Mouse (Mus musculus): ENCODE measurements at regions not wholly inside any gene's neighbourhood (a gene's known extent, or its start where the extent isn't known, plus 50 kb on each side); places are given as distances from the start of the nearest gene placed in this dataset.
"Not testable (repeated sequence)": the region's sequence is repeated elsewhere in the genome, so short reads cannot be mapped to it uniquely, and the experiment has no call there.

DNA sequence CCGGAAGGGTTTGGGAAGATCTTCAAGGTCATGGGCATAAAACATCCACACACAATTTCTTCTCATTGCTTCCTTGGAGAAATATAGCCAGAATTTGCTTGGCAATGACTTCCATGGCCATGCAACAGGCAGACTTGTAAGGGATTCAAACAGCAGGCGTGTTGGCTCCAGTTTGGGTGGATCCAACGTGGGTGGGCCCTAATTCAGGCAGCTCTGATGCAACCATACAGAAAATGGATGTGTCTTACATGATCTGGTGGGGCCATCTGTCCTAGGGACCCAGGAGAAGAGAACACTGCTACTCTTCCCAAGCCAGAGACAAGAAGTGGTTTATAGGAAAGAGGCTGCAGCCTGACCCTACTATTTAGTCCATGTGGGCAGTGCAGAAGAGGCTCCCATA, 121.5 kb downstream of the Glrx3 start:
- Histone ChIP-seq H3K4me1 (ENCODE audit: control insufficient read depth, insufficient read depth, low read length) (no peaks in the 10 kb centered on the region), H3K79me2 (ENCODE audit: control insufficient read depth, insufficient read depth, low read length) (no peaks in the 10 kb centered on the region), H3K4me3 (ENCODE audit: insufficient read depth, low read depth, low read length) (no peak overlapping the region), H3K27ac (replicated peaks; ENCODE audit: insufficient read depth, low read depth, low read length) (no peak overlapping the region), H3K27me3 (ENCODE audit: control insufficient read depth, insufficient read depth, low read length) (no peaks in the 10 kb centered on the region), H3K9ac (ENCODE audit: low read depth, low read length) (no peak overlapping the region), H3K36me3 (ENCODE audit: control insufficient read depth, insufficient read depth, low read length) (no peaks in the 10 kb centered on the region)
- TF ChIP-seq CTCF (IDR thresholded peaks at IDR 0.05; ENCODE audit: low read depth, low read length) (no peak), POLR2A (IDR thresholded peaks at IDR 0.05; ENCODE audit: extremely low read depth, insufficient read depth, low read length) (no peak)
- 70% methylated on average over 3 of the region's 3 CpGs for WGBS
- DNase-seq (ENCODE audit: extremely low read depth, low read depth, low spot score) = no peak

DNA sequence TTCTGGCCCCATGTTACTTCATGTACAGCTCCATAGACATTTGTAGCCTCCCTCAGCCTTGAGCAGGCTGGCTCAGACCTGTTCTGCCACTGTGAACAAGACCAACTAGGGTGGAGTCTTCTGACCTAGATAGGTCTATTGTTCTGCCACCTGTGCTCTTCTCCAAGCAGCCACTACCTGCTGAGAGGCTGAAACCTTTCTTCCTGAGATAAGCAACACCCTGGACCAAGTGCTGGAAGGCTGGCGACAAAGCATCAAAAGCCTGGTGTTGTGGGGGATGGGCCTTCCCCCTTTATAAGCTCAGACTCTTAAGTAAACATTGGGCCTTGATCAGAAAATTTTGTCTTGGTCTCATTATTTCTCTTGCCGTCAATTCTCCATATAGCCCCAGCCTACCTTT, 132.8 kb downstream of the Glrx3 start:
- H3K4me1 ChIP-seq (ENCODE audit: control insufficient read depth, insufficient read depth, low read length) = no peaks in the 10 kb centered on the region
- no peaks in the 10 kb centered on the region for H3K79me2 ChIP-seq (ENCODE audit: control insufficient read depth, insufficient read depth, low read length)
- 81% methylated on average over 2 of the region's 2 CpGs for WGBS

DNA sequence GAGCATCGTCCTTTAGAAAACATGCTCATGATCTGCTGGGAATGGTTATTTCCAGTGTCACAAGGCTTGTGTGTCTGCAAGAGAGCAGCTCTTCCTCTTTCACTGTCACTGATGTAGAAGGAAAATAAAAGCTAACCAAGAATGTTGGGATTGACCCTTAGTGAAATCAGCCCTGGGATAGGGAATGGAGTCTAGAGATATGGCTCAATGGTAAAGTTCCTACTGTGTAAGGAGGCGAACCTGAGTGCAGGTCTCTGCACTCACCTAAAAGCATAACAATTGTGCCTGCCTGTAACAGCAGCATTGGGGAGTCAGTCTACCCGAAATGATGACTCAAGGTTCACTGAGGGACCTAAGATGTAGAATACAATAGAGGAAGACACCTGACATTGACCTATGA, 138.1 kb downstream of the Glrx3 start:
- H3K27me3 ChIP-seq (ENCODE audit: control insufficient read depth, insufficient read depth, low read length) = no peaks in the 10 kb centered on the region
- no peak for DNase-seq (ENCODE audit: extremely low read depth, low read depth, low spot score)
- WGBS = 75% methylated on average over 3 of the region's 3 CpGs

More for the DNA sequence above, 132.8 kb downstream of the Glrx3 start:
- no peak overlapping the region for H3K9ac ChIP-seq (ENCODE audit: low read depth, low read length)
- no peak for DNase-seq (ENCODE audit: extremely low read depth, low read depth, low spot score)
- TF ChIP-seq CTCF (IDR thresholded peaks at IDR 0.05; ENCODE audit: low read depth, low read length) (no peak), POLR2A (IDR thresholded peaks at IDR 0.05; ENCODE audit: extremely low read depth, insufficient read depth, low read length) (no peak)
- no peaks in the 10 kb centered on the region for H3K36me3 ChIP-seq (ENCODE audit: control insufficient read depth, insufficient read depth, low read length)
- no peaks in the 10 kb centered on the region for H3K27me3 ChIP-seq (ENCODE audit: control insufficient read depth, insufficient read depth, low read length)
- no peak overlapping the region for H3K4me3 ChIP-seq (ENCODE audit: insufficient read depth, low read depth, low read length)
- H3K27ac ChIP-seq (replicated peaks; ENCODE audit: insufficient read depth, low read depth, low read length) = no peak overlapping the region

DNA sequence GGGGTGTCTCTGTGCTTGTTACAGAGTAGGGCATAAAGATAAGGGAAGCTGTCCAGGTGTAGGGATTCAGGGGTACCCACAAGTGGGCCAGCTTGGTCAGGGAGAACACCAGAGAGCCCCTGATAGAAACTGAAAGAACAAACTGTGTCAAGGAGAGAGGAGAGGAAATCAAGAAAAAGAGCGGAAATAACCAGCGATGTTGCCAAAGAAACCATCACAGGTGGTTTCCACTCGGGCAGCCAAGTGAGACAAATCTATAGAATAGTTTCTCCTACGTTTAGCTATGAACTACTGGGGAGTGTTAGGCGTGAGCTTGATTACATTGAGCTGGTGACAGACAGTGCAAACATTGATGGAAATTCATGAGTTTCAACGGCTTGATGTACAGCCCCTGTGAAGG, 138.8 kb downstream of the Glrx3 start:
- Histone ChIP-seq H3K79me2 (ENCODE audit: control insufficient read depth, insufficient read depth, low read length) (no peaks in the 10 kb centered on the region), H3K36me3 (ENCODE audit: control insufficient read depth, insufficient read depth, low read length) (no peaks in the 10 kb centered on the region), H3K4me1 (ENCODE audit: control insufficient read depth, insufficient read depth, low read length) (no peaks in the 10 kb centered on the region), H3K27ac (replicated peaks; ENCODE audit: insufficient read depth, low read depth, low read length) (no peak overlapping the region), H3K9ac (ENCODE audit: low read depth, low read length) (no peak overlapping the region), H3K4me3 (ENCODE audit: insufficient read depth, low read depth, low read length) (no peak overlapping the region), H3K27me3 (ENCODE audit: control insufficient read depth, insufficient read depth, low read length) (no peaks in the 10 kb centered on the region)
- peak; percentile 2 for DNase-seq (ENCODE audit: extremely low read depth, low read depth, low spot score)
- WGBS = 58% methylated on average over 6 of the region's 6 CpGs
- TF ChIP-seq CTCF (IDR thresholded peaks at IDR 0.05; ENCODE audit: low read depth, low read length) (no peak), POLR2A (IDR thresholded peaks at IDR 0.05; ENCODE audit: extremely low read depth, insufficient read depth, low read length) (no peak)

More for the DNA sequence above, 138.1 kb downstream of the Glrx3 start:
- H3K9ac ChIP-seq (ENCODE audit: low read depth, low read length) = no peak overlapping the region
- TF ChIP-seq CTCF (IDR thresholded peaks at IDR 0.05; ENCODE audit: low read depth, low read length) (no peak), POLR2A (IDR thresholded peaks at IDR 0.05; ENCODE audit: extremely low read depth, insufficient read depth, low read length) (no peak)
- H3K4me3 ChIP-seq (ENCODE audit: insufficient read depth, low read depth, low read length) = no peak overlapping the region
- H3K4me1 ChIP-seq (ENCODE audit: control insufficient read depth, insufficient read depth, low read length) = no peaks in the 10 kb centered on the region
- no peak overlapping the region for H3K27ac ChIP-seq (replicated peaks; ENCODE audit: insufficient read depth, low read depth, low read length)
- no peaks in the 10 kb centered on the region for H3K79me2 ChIP-seq (ENCODE audit: control insufficient read depth, insufficient read depth, low read length)
- H3K36me3 ChIP-seq (ENCODE audit: control insufficient read depth, insufficient read depth, low read length) = no peaks in the 10 kb centered on the region

DNA sequence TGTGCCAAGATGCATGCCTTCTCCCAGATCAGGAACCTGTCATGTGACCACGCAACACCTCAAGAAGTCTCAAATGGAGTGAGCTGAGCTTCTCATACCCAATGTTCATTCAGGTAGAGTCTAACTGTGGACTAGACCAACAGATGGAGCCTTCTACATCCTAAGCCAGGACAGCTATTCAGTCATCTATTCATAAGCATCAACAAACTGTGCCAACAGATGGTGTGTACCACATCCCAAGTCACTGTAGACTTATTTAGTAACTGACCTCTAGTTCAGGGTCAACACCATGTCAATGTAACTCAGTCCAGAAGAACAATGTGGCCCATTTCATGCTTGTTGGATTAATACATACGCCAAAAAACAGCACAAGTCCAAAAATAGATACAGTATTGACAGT, 146.1 kb downstream of the Glrx3 start:
- H3K27me3 ChIP-seq (ENCODE audit: control insufficient read depth, insufficient read depth, low read length) = no peaks in the 10 kb centered on the region; the same call in 1 of the 2 replicates
- H3K4me3 ChIP-seq (ENCODE audit: insufficient read depth, low read depth, low read length) = no peak overlapping the region
- H3K4me1 ChIP-seq (ENCODE audit: control insufficient read depth, insufficient read depth, low read length) = no peaks in the 10 kb centered on the region
- DNase-seq (ENCODE audit: extremely low read depth, low read depth, low spot score) = no peak
- WGBS = 85% methylated on average over 2 of the region's 2 CpGs
- TF ChIP-seq CTCF (IDR thresholded peaks at IDR 0.05; ENCODE audit: low read depth, low read length) (no peak), POLR2A (IDR thresholded peaks at IDR 0.05; ENCODE audit: extremely low read depth, insufficient read depth, low read length) (no peak)
- no peaks in the 10 kb centered on the region for H3K79me2 ChIP-seq (ENCODE audit: control insufficient read depth, insufficient read depth, low read length)
- H3K27ac ChIP-seq (replicated peaks; ENCODE audit: insufficient read depth, low read depth, low read length) = no peak overlapping the region
- no peaks in the 10 kb centered on the region for H3K36me3 ChIP-seq (ENCODE audit: control insufficient read depth, insufficient read depth, low read length)
- H3K9ac ChIP-seq (ENCODE audit: low read depth, low read length) = no peak overlapping the region

DNA sequence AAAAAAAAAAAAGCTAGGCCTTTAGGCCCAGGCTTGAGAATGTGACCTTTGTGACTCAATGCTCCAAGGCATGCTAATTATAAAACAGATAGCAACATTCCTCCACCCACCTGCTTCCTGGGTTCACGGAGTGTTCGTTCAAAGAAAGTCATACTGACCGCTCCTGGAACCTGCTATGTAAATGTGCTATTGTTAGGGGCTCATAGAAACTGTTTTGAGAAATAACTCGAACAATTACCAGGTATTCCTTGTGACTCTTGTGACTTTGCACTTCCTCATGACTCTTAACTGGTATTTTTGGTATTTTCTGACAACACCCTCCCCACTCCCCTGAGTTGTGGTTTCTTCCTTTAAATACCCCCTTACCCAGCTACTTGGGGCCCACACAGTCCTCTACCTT, 147.5 kb downstream of the Glrx3 start:
- H3K79me2 ChIP-seq (ENCODE audit: control insufficient read depth, insufficient read depth, low read length); H3K4me1 ChIP-seq (ENCODE audit: control insufficient read depth, insufficient read depth, low read length); H3K36me3 ChIP-seq (ENCODE audit: control insufficient read depth, insufficient read depth, low read length); H3K9ac ChIP-seq (ENCODE audit: low read depth, low read length); DNase-seq (ENCODE audit: extremely low read depth, low read depth, low spot score); H3K4me3 ChIP-seq (ENCODE audit: insufficient read depth, low read depth, low read length); H3K27me3 ChIP-seq (ENCODE audit: control insufficient read depth, insufficient read depth, low read length); H3K27ac ChIP-seq (replicated peaks; ENCODE audit: insufficient read depth, low read depth, low read length): not testable (repeated sequence)
- 67% methylated on average over 4 of the region's 4 CpGs for WGBS
